Mouse (Mus musculus) megakaryocyte, embryonic 14.5 days (primary cell): ENCODE data around the gene Rasl11a.

Source experiments
- FLI1 ChIP-seq: IDR thresholded peaks from 2 replicates; pipeline ENCODE4 v1.6.1; 2012; ENCODE audit warnings: low read length, inconsistent platforms, mixed read lengths
- GATA1 ChIP-seq: IDR thresholded peaks from 3 replicates; pipeline ENCODE4 v1.6.1; 2012; ENCODE audit warnings: mixed read lengths, low read length, inconsistent platforms, borderline replicate concordance

DNA sequence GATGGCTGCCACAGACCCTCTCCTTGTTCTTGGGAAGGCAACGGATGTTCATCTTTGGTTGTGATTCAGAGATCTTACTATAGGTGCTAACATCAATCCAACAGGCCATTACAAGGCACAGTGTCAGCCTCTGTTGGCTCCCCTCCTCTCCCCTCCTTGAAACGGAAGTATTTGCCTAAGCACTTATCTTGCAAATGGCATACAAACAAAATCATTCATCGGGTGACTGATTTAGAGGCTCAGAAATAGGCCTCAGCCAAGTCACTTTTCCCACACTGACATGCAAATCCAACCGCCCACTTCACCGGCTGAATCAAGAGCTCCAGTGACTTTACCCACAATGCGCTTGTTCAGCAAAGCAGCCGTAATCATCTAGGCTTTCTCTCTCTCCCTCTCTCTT is 16.7 kb downstream of the Rasl11a start:
- TF ChIP-seq GATA1: no peak
- no peak for TF ChIP-seq FLI1
